Mouse (Mus musculus): ENCODE data around the gene Rbfox3. TPM values are rescaled to one million over a fixed set of nuclear protein-coding genes. Genes with fewer than 3 reads are reported as not detected.
A peak's percentile ranks its signal among the peaks of the same experiment; 100 is the strongest.

Gene Rbfox3
- polyA plus RNA-seq, 1 experiment from 2014 or later, result 54.9 TPM

GRCm38 (mm10) chr11:118794856-118795602 lies 116.4 kb downstream of the Rbfox3 start:
- Histone ChIP-seq H3K4me1 (ENCODE audit: control insufficient read depth, insufficient read depth, low read length) (peaks cover 50% of the 10 kb centered on the region), H3K27me3 (ENCODE audit: control insufficient read depth, insufficient read depth, low read depth, low read length) (no peaks in the 10 kb centered on the region), H3K9me3 (replicated peaks; ENCODE audit: control insufficient read depth, low read length, poor library complexity, severe bottlenecking) (no peaks in the 10 kb centered on the region), H3K4me2 (ENCODE audit: low read length) (no peak overlapping the region), H3K9ac (ENCODE audit: low read depth, low read length) (no peak overlapping the region), H3K27ac (ENCODE audit: low read length) (peak overlapping the region; percentile 95), H3K36me3 (ENCODE audit: control insufficient read depth, insufficient read depth, low read length) (no peaks in the 10 kb centered on the region), H3K4me3 (ENCODE audit: low read depth, low read length) (no peak overlapping the region)
- 58% methylated on average over 8 of the region's 8 CpGs for WGBS
- ATAC-seq, result peak; percentile 23; the same call in 1 of the 2 replicates

GRCm38 (mm10) chr11:118793639-118794021 lies 117.8 kb downstream of the Rbfox3 start:
- 16% methylated on average over 16 of the region's 16 CpGs for WGBS
- Histone ChIP-seq H3K27me3 (ENCODE audit: control insufficient read depth, insufficient read depth, low read depth, low read length) (no peaks in the 10 kb centered on the region), H3K4me1 (ENCODE audit: control insufficient read depth, insufficient read depth, low read length) (peaks cover 50% of the 10 kb centered on the region), H3K36me3 (ENCODE audit: control insufficient read depth, insufficient read depth, low read length) (no peaks in the 10 kb centered on the region), H3K4me2 (ENCODE audit: low read length) (no peak overlapping the region), H3K27ac (ENCODE audit: low read length) (peak overlapping the region; percentile 95), H3K9ac (ENCODE audit: low read depth, low read length) (peak overlapping the region; percentile 31; the same call in 1 of the 2 replicates), H3K4me3 (ENCODE audit: low read depth, low read length) (no peak overlapping the region), H3K9me3 (replicated peaks; ENCODE audit: control insufficient read depth, low read length, poor library complexity, severe bottlenecking) (no peaks in the 10 kb centered on the region)
- peak; percentile 64 for ATAC-seq

GRCm38 (mm10) chr11:118792916-118793638 lies 118.3 kb downstream of the Rbfox3 start:
- no peaks in the 10 kb centered on the region for H3K36me3 ChIP-seq (ENCODE audit: control insufficient read depth, insufficient read depth, low read length)
- peak; percentile 75 for ATAC-seq
- peak overlapping the region; percentile 95 for H3K27ac ChIP-seq (ENCODE audit: low read length)
- peak overlapping the region; percentile 12; the same call in 1 of the 2 replicates for H3K4me2 ChIP-seq (ENCODE audit: low read length)
- H3K9me3 ChIP-seq (replicated peaks; ENCODE audit: control insufficient read depth, low read length, poor library complexity, severe bottlenecking), result peaks cover 1% of the 10 kb centered on the region
- H3K9ac ChIP-seq (ENCODE audit: low read depth, low read length), result peak overlapping the region; percentile 60
- H3K4me3 ChIP-seq (ENCODE audit: low read depth, low read length), result no peak overlapping the region
- no peaks in the 10 kb centered on the region for H3K27me3 ChIP-seq (ENCODE audit: control insufficient read depth, insufficient read depth, low read depth, low read length)
- H3K4me1 ChIP-seq (ENCODE audit: control insufficient read depth, insufficient read depth, low read length), result peaks cover 50% of the 10 kb centered on the region
- 33% methylated on average over 10 of the region's 10 CpGs for WGBS

- no peak for ATAC-seq
Observed at GRCm38 (mm10) chr11:118792163-118792915, 119.1 kb downstream of the Rbfox3 start.

GRCm38 (mm10) chr11:118791391-118791790 lies 120.0 kb downstream of the Rbfox3 start:
- Histone ChIP-seq H3K4me2 (ENCODE audit: low read length) (no peak overlapping the region), H3K27ac (ENCODE audit: low read length) (peak overlapping the region; percentile 95), H3K4me3 (ENCODE audit: low read depth, low read length) (no peak overlapping the region), H3K27me3 (ENCODE audit: control insufficient read depth, insufficient read depth, low read depth, low read length) (no peaks in the 10 kb centered on the region), H3K36me3 (ENCODE audit: control insufficient read depth, insufficient read depth, low read length) (no peaks in the 10 kb centered on the region), H3K9me3 (replicated peaks; ENCODE audit: control insufficient read depth, low read length, poor library complexity, severe bottlenecking) (peaks cover 5% of the 10 kb centered on the region), H3K4me1 (ENCODE audit: control insufficient read depth, insufficient read depth, low read length) (peaks cover 50% of the 10 kb centered on the region), H3K9ac (ENCODE audit: low read depth, low read length) (no peak overlapping the region)
- 57% methylated on average over 6 of the region's 6 CpGs for WGBS
- no peak for ATAC-seq

More at GRCm38 (mm10) chr11:118792163-118792915, 119.1 kb downstream of the Rbfox3 start:
- Histone ChIP-seq H3K4me3 (ENCODE audit: low read depth, low read length) (no peak overlapping the region), H3K36me3 (ENCODE audit: control insufficient read depth, insufficient read depth, low read length) (no peaks in the 10 kb centered on the region), H3K27me3 (ENCODE audit: control insufficient read depth, insufficient read depth, low read depth, low read length) (no peaks in the 10 kb centered on the region), H3K4me2 (ENCODE audit: low read length) (no peak overlapping the region), H3K27ac (ENCODE audit: low read length) (peak overlapping the region; percentile 95), H3K4me1 (ENCODE audit: control insufficient read depth, insufficient read depth, low read length) (peaks cover 50% of the 10 kb centered on the region), H3K9ac (ENCODE audit: low read depth, low read length) (peak overlapping the region; percentile 60), H3K9me3 (replicated peaks; ENCODE audit: control insufficient read depth, low read length, poor library complexity, severe bottlenecking) (peaks cover 5% of the 10 kb centered on the region)
- 68% methylated on average over 9 of the region's 9 CpGs for WGBS

GRCm38 (mm10) chr11:118788091-118788490 lies 123.3 kb downstream of the Rbfox3 start:
- H3K4me1 ChIP-seq (ENCODE audit: control insufficient read depth, insufficient read depth, low read length), result peaks cover 24% of the 10 kb centered on the region
- ATAC-seq, result no peak
- no peak overlapping the region for H3K27ac ChIP-seq (ENCODE audit: low read length)
- H3K4me3 ChIP-seq (ENCODE audit: low read depth, low read length), result no peak overlapping the region
- H3K36me3 ChIP-seq (ENCODE audit: control insufficient read depth, insufficient read depth, low read length), result no peaks in the 10 kb centered on the region
- no peaks in the 10 kb centered on the region for H3K27me3 ChIP-seq (ENCODE audit: control insufficient read depth, insufficient read depth, low read depth, low read length)
- no peak overlapping the region for H3K9ac ChIP-seq (ENCODE audit: low read depth, low read length)
- peaks cover 5% of the 10 kb centered on the region for H3K9me3 ChIP-seq (replicated peaks; ENCODE audit: control insufficient read depth, low read length, poor library complexity, severe bottlenecking)
- H3K4me2 ChIP-seq (ENCODE audit: low read length), result no peak overlapping the region
- WGBS, result 96% methylated on average over 1 of the region's 1 CpGs

- no peak for ATAC-seq
- H3K27ac ChIP-seq (ENCODE audit: low read length), result peak overlapping the region; percentile 5; the same call in 1 of the 2 replicates
- no peaks in the 10 kb centered on the region for H3K27me3 ChIP-seq (ENCODE audit: control insufficient read depth, insufficient read depth, low read depth, low read length)
- H3K9me3 ChIP-seq (replicated peaks; ENCODE audit: control insufficient read depth, low read length, poor library complexity, severe bottlenecking), result no peaks in the 10 kb centered on the region
- H3K36me3 ChIP-seq (ENCODE audit: control insufficient read depth, insufficient read depth, low read length), result no peaks in the 10 kb centered on the region
- WGBS, result 87% methylated on average over 5 of the region's 5 CpGs
- H3K4me2 ChIP-seq (ENCODE audit: low read length), result no peak overlapping the region
- H3K4me3 ChIP-seq (ENCODE audit: low read depth, low read length), result no peak overlapping the region
- H3K9ac ChIP-seq (ENCODE audit: low read depth, low read length), result no peak overlapping the region
- peaks cover 3% of the 10 kb centered on the region; the same call in 1 of the 2 replicates for H3K4me1 ChIP-seq (ENCODE audit: control insufficient read depth, insufficient read depth, low read length)
Observed at GRCm38 (mm10) chr11:118782677-118783076, 128.7 kb downstream of the Rbfox3 start.

- no peak for ATAC-seq
- Histone ChIP-seq H3K4me2 (ENCODE audit: low read length) (no peak overlapping the region), H3K9me3 (replicated peaks; ENCODE audit: control insufficient read depth, low read length, poor library complexity, severe bottlenecking) (no peaks in the 10 kb centered on the region), H3K9ac (ENCODE audit: low read depth, low read length) (no peak overlapping the region), H3K36me3 (ENCODE audit: control insufficient read depth, insufficient read depth, low read length) (no peaks in the 10 kb centered on the region), H3K4me1 (ENCODE audit: control insufficient read depth, insufficient read depth, low read length) (peaks cover 31% of the 10 kb centered on the region), H3K4me3 (ENCODE audit: low read depth, low read length) (no peak overlapping the region), H3K27me3 (ENCODE audit: control insufficient read depth, insufficient read depth, low read depth, low read length) (no peaks in the 10 kb centered on the region), H3K27ac (ENCODE audit: low read length) (peak overlapping the region; percentile 40; the same call in 1 of the 2 replicates)
- 12% methylated on average over 3 of the region's 3 CpGs for WGBS
Observed at GRCm38 (mm10) chr11:118775753-118776152, 135.6 kb downstream of the Rbfox3 start.
